Mouse (Mus musculus): Measurements from ENCODE around the gene Olfr8.
"Not testable (repeated sequence)": the region's sequence is repeated elsewhere in the genome, so short reads cannot be mapped to it uniquely, and the experiment has no call there.

Olfr8 gene

GRCm38 (mm10) chr10:78950336-78950735 is at the start of gene Olfr8:
TSS of gene Olfr8 (plus strand) at chr10:78950636.
- DNase-seq = not testable (repeated sequence)

- not testable (repeated sequence) for DNase-seq
These were observed 37.6 kb upstream of the Olfr8 start, which contains the start of gene Olfr1354 for GRCm38 (mm10) chr10:78912871-78913270. TSS of gene Olfr1354 (plus strand) at chr10:78913171.

GRCm38 (mm10) chr10:78963009-78963408 is 12.6 kb downstream of the Olfr8 start, which contains the start of gene Olfr1353:
TSS of gene Olfr1353 (plus strand) at chr10:78963309.
- not testable (repeated sequence) for DNase-seq

GRCm38 (mm10) chr10:78980750-78981149 is 30.3 kb downstream of the Olfr8 start, which contains the start of gene Olfr1352:
TSS of gene Olfr1352 (plus strand) at chr10:78981050.
- DNase-seq = no peak
